Mouse (Mus musculus) testis, adult 2 months (tissue): Measurements from ENCODE around the gene Cdc14b.

ENCODE experiments used
- CTCF ChIP-seq: fragments of 200-500 bp; IDR thresholded peaks from 2 replicates; pipeline ENCODE4 v1.5.1; 2012; ENCODE audit warnings: low read depth, mild to moderate bottlenecking, inconsistent platforms, low read length, moderate library complexity; ENCODE audit not compliant: control insufficient read depth, insufficient read depth, insufficient replicate concordance
- POLR2A ChIP-seq: fragments of 200-500 bp; IDR thresholded peaks from 2 replicates; pipeline ENCODE4 v1.6.1; 2012; ENCODE audit warnings: low read depth, mild to moderate bottlenecking, inconsistent platforms, low read length, moderate library complexity; ENCODE audit not compliant: control insufficient read depth

DNA sequence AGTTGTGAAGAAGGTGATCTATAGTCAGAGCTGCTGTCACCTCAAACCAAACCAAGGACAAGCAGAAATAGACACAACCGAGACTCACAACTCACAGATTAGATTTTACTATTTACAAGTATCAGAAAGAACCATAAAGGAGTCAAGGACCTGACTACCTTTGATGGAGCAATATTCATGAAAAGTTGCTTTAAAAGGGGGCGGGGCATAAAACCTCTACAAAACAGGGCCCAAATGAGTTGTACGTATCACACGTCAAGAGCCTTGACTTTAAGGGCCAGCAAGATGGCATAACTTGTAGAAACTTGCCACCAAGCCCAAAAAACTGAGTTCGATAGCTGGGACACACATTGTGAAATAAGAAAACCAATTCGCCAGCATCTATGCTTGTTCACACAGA lies 10.5 kb downstream of the Cdc14b start:
- TF ChIP-seq CTCF: no peak
- no peak for TF ChIP-seq POLR2A
